24 mouse cellular contexts compared by ENCODE assay signal in the genomic region with DNA sequence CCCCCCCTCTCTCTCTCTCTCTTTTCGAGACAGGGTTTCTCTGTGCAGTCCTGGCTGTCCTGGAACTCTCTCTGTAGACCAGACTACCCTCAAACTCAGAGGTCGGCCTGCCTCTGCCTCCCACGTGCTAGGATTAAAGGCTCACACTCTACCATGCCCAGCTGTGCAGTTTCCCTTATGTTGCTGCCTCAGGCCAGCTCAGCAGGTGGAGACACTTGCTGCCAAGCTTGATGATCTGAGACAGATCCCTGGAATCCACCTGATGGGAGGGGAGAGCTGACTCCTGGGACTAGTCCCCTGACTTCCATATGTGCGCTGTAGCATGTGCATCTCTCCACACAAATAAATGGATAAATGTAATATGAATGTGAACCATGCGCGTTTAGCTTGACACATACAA. TPM values are rescaled to one million over a fixed set of nuclear protein-coding genes. Genes with fewer than 3 reads are reported as not detected.
"Had no signal": no experiment of that assay in that cellular context is flagged by ENCODE, and none has a peak within 500 bp of the region (broad histone marks: within the 10 kb centered on the region; RNA-seq: fewer than 3 reads in every experiment).

No protein-coding gene starts in this region.

- DNase-seq: heart, postnatal 10 days; heart, postnatal 14 days; heart, postnatal 4 days; kidney, adult 11 months; kidney, adult 18-20 months; kidney, adult 2 months; kidney, adult 8-10 months; kidney, adult 9 months; kidney, postnatal 10 days; kidney, postnatal 14 days; kidney, postnatal 25 days; kidney, postnatal 36 days; kidney, postnatal 4 days; layer of hippocampus, adult 9-11 months; layer of hippocampus, postnatal 36 days had no signal

RNA-seq across cellular contexts. Expression of gene Myo1h, which starts 14.2 kb away (rescaled TPM):
- total RNA-seq: heart, postnatal 25 days; hindbrain, postnatal 0 days had no signal

RNA-seq across cellular contexts. Expression of gene Foxn4, which starts 29.6 kb away (rescaled TPM):
- total RNA-seq: heart, postnatal 10 days; heart, postnatal 14 days; heart, postnatal 25 days; heart, postnatal 4 days; hematopoietic stem cell, adult 5-6 weeks; layer of hippocampus, adult 18-20 months; layer of hippocampus, adult 2 months; layer of hippocampus, adult 8-10 months; layer of hippocampus, postnatal 10 days; layer of hippocampus, postnatal 25 days; layer of hippocampus, postnatal 36 days; left cerebral cortex, adult 18-20 months had no signal
